Mouse (Mus musculus): Measurements from ENCODE around the gene Adssl1. TPM values are rescaled to one million over a fixed set of nuclear protein-coding genes. Genes with fewer than 3 reads are reported as not detected.

Adssl1 gene
- 10 to 100 TPM; 42.9 to 72.4 TPM for total RNA-seq (2021)
- long read RNA-seq, experiment 1, transcript Adssl1-201 (13 exons, 1,777 nt) = major isoform, 74 of 82 reads
- long read RNA-seq, experiment 1, partial matches to known transcripts = 6 of 82 reads
- long read RNA-seq, experiment 1, other reads (novel, unspliced or antisense) = 2 of 82 reads
- long read RNA-seq, experiment 2, transcript Adssl1-201 (13 exons, 1,777 nt) = major isoform, 46 of 51 reads
- long read RNA-seq, experiment 2, partial matches to known transcripts = 4 of 51 reads
- long read RNA-seq, experiment 2, other reads (novel, unspliced or antisense) = 1 of 51 reads

DNA sequence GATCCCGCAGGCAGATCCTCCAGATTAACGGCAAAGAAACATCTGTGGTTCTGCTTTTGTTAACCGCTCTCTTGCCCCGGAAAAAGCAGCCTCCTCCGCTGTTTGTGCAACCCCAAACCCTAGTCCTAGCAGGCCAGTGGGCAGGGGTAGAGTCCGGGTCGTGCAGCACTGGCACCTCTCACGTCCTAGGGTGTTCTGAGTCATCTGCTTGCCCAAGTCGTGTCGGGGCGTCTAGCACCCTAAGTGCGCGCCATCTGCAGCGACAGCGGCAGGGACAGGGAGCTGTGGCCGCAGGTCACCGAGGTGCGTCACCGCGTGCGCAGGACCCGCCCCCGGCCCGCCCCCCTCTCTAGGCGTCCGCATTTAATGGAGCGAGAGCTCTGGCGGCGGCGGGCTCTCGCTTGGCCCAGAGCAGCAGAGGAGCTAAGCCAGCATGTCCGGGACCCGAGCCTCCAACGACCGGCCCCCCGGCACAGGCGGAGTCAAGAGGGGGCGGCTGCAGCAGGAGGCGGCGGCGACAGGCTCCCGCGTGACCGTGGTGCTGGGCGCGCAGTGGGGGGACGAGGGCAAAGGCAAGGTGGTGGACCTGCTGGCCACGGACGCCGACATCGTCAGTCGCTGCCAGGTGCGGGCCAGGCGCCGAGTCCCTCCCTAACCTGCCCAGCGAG lies at the start of gene Adssl1:
TSS of gene Adssl1 (plus strand) at position 360 of the 668 bp plus-strand sequence.
- peak; percentile 84 for DNase-seq

DNA sequence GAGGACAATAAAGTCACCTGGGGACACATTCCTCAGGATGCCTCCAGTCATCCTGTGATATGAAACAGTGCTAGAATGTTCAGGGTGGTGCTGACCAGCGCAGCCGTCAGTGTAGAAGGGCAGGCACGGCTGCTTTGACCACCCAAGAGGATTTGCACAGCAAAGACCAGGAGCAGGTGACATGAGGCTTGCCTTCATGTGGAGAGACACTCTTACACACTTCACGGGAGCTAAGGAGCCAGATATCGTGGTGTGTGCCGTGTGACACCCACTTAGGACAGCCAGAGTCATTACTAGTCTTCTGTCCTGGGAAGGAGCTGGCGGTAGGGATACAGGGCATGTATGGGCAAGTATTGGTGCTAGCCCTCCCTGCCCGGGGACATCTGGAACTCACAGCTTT lies 49.7 kb upstream of the Adssl1 start:
- DNase-seq = no peak

DNA sequence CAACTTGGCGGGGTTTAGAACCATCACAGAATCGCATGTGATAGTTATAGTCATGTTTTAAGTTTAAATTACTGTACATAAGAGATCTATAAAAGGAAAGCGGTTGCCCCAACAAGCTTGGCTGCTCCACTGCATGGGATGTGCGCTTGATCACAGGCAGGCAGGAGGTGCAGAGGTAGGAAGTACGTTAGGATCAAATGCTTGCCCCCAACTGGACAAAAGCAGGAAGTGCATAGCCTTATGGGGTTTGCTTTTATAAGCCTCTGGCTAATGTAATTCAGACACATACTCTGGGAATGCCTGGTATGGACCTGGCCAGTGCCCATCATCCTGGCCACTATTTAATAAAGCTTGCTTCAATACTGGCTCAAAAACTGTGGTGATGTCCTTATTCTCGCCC lies 48.8 kb upstream of the Adssl1 start:
- DNase-seq = no peak

DNA sequence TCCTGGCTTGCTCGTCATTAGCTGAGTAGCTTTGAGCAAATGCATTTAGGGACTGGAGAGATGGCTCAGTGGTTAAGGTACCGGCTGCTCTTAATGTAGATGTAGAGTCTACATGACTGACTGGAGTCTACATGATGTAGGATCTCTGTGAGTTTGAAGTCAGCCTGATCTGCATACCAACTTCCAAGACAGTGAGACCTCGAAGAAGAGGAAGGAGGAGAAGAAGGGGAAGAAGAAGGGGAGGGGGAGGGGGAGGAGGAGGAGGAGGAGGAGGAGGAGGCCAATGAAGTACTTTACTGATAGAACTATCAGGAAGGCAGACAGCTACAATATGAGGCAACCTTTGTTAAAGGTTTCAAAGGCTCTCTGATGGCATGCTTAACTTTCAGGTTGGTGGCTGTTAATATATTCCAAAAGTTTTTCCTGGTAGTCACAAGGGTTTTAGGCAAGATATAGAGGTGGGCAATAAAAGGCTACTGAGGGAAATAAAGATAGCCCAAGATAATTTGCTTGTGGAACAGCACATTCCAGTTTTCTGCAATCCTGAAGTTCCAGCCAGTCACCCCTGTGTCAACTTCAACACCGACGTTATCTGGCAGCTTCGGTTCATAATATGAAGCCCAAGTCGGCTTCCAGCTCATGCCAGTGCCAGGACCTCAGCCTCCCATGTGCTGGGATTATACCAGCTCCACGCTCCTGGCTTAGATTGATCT lies 44.4 kb upstream of the Adssl1 start:
- no peak for DNase-seq

DNA sequence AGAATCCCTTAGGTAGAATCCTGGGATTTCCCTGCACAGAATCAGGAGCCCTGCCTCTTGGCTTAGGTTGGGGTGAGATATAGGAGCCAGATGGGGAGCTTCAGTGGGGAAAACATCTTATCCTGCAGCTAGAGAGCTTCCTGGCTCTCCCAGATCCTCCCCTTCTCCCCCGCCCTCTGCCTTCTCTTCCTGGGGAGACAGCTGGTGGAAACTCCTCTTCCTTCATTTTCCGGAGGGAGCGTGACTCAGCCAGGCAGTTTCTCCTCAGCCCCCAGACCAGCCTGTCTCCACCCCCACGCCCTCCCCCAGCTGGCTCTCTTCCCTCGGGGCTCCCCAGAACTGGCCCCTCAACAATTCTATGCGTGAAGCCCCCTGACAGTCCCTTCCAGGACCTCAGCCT lies 43.5 kb upstream of the Adssl1 start:
- no peak for DNase-seq

DNA sequence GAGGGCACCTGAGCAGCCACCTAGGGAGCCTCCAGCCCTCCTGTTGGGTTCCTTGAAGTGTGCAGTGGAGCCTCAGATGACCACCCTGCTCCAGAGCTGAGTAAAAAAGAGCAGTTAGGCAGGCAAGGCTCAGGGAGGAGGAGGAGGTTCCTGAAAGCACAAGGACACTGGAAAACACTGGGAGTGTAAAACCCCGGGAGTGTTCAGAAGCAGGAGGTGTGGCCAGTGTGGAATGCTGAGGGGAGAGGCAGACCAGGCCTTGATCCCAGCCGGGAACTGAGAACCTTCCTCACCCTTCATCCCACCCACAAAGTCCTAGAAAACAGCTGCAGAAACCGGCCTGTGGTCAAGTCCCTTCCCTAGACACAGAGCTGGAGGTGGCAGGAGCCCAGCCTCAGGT lies 43.1 kb upstream of the Adssl1 start:
- DNase-seq = no peak

DNA sequence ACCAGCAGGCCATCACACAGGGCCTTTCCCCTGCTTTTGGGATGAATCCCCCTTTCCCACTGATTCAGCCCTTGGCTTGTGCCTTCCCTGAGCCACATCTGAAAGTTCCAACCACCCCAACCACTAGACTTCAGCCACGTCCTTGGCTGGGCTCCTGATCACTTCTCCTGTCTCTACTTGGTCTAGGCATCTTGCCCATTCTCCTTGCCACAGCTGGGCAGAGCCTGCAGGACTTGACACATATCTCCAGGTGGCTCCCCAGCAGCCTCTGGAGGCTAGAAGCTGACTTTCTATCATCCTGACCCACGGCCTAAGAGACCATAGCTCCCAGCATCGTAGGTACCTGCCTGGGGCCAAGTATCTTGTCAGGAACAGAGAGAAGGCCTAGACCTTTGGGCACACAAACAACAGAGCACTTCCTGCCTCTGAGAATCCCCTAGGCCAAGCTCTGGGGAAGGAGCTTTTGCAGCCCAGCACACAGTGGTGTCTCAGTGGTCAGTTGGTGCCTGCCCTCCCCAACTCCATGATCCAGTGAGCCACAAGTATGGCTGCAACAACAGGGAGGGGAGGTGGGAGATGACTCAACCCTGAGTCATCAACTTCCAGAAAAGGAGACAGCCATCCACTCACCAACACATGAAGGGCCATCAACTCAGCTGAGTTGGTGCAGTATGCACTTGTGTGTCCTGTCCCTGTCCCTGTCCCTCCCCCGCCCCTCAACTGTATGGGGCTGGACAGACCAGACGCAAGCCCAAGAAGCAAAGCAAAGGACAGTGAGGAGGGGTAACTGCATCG lies 41.4 kb upstream of the Adssl1 start:
- DNase-seq = no peak

DNA sequence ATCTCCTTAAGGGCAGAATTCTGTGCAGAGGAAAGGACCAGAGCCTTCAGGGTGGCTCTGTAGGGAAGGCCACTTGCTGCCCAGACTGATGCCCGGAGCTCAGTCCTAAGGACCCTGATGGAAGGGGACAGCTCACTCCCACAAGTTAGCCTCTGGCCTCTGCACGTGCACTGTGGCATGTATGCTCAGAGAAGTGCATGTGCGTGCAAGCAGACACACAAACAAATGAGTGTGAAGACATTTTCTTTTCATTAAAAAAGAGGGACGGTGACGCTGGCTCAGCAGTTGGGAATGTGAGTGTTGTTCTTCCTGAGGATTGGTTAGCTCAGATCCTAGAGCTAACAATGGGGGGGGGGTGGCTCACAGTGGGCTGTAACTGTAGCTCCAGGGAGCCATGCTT lies 40.4 kb upstream of the Adssl1 start:
- DNase-seq = no peak

DNA sequence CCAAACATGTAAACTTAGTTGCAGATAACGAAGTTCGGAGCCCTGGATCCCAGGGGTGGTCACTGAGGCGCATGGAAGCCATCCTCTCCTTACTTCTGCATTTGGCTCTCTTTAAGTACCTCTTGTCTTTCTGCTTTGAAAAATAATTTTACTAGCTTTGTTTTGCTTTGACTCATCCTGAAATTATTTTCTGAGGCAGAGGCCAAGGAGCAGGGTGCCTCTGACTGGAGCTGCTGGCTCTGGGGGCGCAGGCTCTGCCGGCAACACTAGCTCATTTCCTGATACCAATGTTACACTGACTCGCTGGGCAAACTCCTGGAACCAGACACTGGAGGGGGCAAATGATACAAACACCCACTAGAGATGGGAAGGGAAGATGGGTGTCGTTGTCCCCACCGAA lies 39.9 kb upstream of the Adssl1 start:
- DNase-seq = no peak

DNA sequence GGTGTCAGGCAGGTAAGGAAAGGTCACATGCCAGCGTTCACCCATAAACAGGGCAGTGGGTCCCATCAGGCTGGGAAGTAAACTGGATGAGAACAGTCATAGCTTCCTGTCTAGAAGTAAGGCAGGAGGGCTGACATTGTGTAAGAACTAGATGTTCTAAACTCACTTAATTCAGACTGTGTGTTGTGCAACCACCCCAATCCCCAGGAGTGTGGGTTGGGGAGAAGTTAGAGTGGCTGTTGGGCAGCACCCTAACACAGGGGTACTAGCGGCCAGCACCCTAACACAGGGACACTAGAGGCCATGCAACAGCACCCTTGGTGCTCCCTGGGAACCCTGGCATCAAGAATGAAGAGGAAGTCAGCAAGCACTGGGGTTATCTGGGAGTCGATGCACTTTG lies 38.7 kb upstream of the Adssl1 start:
- DNase-seq = no peak

DNA sequence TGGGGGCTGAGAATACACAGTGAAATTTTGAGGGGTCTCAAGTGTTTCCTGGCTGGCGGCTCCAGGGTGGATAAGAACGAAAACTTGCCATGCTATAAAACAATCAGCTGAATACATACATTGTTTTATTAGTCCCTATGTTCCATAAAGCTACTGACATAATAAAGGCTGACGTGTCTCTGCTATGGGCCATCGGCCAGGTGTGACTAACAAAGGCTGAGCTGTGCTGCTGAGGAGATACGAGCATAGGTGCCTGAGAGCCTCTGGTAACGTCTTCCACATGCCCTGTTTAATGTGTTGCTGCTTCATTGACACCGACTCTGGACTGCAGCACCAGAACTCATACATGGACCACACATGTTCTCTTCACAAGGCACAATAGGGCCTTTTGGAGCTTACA lies 34.9 kb upstream of the Adssl1 start:
- no peak for DNase-seq

DNA sequence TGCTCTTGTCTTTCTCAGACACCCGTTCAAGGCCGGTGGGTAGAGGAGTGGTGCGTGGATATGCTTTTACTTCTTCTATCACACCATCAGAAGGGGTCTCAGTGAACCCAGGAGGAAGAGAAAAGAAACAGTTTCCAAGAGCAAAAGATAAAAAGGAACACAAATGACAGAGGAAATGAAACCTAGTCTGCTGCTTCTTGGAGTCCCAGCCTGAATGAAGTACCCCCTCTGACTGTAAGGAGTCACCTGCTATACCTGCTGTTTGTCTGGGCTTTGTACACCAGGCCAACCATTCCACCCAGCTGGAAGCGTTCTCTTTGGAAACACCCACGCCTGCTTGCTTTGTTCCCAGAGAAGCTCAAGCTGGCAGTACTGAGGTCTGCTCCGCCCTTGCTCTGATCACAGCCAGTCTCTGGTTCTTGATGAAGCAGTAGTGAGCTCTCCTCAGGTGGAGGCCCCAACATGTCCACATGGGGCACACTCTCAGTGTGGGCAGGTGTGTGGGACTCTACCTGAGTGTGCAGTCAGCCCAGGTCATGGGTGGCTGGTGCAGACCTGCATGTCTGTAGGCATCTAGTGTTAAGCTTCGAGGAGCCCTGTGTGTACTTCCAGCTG lies 33.8 kb upstream of the Adssl1 start:
- no peak for DNase-seq

DNA sequence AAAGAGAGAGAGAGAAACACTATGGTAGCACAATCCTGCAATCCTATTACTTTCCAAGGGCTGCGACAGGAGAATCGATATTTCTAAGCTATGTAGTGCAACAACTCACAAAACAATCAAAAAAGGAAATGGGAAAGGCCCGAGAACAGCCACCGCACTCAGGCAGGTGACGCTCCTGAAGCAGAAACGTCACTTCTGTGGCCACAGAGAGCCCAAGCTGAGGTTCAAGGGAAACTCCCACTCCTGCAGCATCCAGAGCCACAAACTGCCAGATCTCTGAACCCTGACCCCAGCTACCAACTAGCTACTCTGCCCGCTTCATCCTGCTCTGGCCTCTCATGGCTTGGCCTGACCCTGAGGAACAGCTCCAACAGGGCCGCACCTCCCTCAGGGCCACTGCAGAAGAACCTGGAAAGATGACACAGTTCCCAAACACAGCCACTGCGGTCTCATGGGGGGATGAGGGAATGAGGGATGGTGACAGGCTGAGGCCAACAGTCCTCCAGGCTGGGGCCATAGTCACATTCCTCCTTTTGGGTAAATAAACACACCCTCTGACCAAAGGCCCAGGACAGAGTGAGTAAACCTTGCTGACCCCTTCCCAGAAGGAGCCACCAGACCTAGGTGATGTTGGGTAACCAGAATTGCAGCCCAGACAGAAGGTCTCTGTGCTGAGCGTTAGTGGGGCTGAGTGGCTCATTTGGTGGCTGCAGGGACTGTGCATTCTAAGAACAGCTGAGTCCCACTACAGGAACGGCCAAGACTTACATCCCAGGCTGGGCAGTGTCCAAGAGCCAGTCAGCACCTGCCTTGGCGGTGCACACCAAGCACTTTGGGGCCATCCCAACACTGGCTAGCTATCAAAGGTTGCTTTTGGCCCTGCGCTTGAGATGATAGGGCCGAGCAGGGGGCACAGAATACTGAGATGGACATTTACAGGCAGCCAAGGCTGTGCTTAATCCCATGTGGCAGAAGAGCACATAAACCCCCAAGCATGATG lies 32.4 kb upstream of the Adssl1 start:
- no peak for DNase-seq

DNA sequence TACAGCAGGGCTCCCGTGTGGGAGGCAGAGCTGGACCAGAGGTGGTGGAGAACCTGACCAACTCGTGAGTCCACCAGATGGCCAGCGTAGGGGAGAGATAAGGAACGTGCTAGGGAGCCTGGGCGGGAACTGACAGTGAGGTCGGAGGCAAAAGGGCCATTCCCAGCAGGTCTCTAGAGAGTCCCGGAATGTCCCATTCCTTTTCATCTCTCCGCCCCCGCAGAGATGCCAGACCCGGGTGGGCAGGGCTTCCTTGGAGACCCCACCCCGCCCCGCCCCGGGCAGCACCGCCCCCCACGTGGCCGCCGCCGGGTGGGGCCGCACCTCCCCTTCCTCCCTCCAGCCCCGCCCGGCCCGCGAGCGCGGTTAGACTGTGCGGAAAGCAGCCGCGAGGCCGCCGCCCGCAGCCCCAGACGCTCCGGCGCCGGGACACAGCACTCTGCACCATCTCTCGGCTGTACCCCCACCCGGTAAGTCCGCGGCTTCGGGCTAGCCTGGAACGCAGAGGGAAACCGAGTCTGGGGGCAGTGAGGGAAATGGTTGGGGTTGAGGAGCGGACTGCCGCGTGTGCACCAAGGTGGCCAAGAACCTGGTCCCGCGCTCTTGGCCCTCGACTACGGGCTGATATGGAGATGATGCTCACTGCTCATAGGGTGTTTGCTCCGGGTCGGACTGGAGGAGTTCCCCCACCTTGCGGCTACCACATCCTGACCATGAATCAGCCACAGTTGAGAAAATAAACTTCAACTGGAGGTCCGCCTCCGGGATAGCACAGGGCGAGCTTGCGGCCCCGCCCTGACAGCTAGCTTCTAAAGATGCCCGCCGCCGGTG lies 31.2 kb upstream of the Adssl1 start, which contains the start of gene Inf2:
TSS of gene Inf2 (plus strand) at position 359 of the 831 bp plus-strand sequence.
- peak; percentile 90 for DNase-seq

DNA sequence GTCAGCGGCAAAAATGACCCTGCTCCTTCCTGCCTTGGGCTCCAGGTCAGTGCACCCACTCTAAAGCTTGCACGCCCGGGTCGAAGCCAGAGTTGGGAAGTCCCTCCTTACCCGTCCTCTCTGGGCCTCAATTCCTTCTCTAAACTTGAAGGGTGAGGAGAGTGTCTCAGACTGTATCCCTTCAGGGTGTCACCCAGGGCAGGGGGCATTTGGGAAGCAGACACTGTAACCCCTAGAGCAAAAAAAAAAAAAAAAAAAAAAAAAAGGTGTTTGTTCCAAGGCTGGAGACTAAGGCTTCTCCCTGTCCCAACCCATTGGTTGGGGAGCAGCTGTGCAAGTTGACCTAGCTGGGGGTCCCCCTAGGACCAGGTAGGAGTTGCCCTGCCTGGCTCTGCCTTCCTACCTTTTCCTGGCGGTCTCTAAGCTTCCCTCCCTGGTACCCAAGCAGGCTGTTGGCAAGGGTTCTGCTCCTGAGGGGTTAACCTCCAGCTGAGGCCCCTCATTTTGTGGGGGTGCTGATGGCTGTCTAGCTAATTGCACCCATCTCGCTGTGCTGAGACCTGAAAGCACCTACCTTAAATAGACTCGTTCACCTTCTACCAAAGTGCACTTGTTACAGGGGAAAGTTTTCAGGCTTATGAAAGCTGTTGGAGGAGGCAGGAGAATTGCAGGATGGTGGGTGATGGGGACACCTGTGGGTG lies 30.2 kb upstream of the Adssl1 start:
- DNase-seq = no peak

DNA sequence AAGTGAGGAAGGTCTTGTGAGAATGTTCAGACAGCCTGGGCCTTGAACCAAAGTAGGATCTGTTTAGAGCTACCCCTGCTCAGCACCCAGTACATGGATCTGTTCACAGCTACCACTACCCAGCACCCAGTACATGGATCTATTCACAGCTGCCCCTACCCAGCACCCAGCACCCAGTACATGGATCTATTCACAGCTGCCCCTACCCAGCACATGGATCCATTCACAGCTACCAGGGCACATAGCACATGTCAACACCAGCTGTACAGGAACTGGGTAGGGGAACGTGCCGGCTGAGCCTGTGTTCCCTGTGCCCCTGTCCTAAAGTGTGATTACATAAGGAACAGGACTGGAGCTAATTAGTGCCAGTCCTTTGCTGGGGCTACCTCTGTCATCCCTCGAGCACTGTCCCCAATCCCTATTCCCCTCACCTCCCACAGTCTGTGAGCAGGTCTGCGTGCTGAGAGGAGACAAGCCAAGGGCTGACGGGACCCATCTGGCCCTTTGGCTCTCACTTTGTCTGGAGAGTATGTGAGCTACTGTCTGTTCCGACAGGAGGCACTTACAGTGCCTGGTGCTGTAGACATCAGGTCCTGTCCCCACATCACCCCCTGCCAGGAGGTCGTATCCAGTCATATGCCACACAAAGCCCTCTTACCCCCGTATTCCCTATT lies 29.1 kb upstream of the Adssl1 start:
- no peak for DNase-seq

DNA sequence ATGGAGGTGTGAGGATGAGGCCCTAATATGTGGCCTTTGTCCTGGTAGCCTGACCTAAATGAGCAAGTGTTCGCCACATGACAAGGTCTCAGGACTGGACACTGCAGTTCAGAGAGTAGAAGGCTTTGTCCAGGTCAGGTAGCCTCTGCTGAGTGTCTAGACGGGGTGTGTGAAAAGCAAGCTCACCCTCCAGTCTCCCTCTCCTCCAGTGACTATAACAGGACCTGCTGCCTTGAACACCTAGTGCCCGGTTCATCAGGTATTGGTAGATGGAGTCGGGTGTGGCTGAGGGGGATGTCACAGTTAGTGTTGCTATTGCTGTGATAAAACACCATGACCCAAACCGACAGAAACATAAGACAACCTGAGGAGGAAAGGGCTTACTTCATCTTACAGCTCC lies 28.6 kb upstream of the Adssl1 start:
- DNase-seq = no peak

DNA sequence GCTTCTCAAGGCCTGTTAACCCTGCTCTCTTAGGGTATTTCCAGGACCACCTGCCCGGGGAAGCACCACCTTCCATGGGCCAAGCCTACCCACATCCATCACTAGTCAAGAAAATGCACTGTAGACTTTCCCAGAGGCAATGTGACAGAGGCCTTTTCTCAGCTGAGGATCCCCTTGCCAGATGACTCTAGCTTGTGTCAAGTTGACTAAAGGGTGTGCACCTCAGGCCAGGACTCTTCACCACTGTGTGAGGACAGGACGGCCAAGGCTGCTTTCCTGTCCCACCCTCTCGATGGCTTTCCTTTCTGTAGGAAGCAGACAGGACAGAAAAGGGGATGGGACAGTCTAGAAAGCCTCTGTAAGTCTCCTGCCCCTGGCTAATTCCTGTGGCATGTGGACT lies 28.1 kb upstream of the Adssl1 start:
- no peak for DNase-seq
